Mouse (Mus musculus) frontal cortex, postnatal 25 days (tissue): ENCODE data around the gene Dbndd2.

Source experiments
- DNase-seq, 2 experiments: peaks; one replicate each; pipeline ENCODE4 v3.0.0; 2022; ENCODE audit warnings: low spot score in 2 of 2

Dbndd2 gene

GRCm38 (mm10) chr2:164540652-164541427 is 54.9 kb downstream of the Dbndd2 start:
- DNase-seq, result no peak

DNA sequence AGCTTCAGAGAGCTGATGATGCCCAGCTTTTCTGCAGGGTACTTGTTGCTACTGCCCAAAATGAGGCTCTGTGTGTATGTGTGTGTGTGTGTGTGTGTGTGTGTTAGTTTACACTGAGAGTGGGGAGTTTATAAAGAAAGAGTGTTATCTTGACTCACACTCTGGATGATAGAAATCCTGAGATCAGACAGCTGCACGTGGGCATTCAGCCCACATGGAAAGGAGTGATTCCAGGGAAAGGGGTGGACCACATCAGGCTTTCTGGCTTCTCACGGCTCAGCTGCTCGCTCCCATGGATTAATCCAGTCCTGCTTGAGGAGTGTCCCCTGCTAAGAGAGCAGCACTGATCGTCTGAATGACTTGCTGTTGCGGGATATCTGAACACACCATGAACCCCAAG is 56.2 kb downstream of the Dbndd2 start:
- DNase-seq, result peak in 1 of 2 experiments; percentile 38

- DNase-seq, result no peak
Measured at GRCm38 (mm10) chr2:164542598-164542997, 56.7 kb downstream of the Dbndd2 start.
